Mouse (Mus musculus) neural tube, embryonic 13.5 days (tissue): ENCODE measurements around the gene Dgkh. TPM values are rescaled to one million over a fixed set of nuclear protein-coding genes. Genes with fewer than 3 reads are reported as not detected.
"Not testable (repeated sequence)": the region's sequence is repeated elsewhere in the genome, so short reads cannot be mapped to it uniquely, and the experiment has no call there.

Experiments
- ATAC-seq: fragments of 200-750 bp; cut with Nextera tagmentation; 2 replicates; pipeline ENCODE4 v1.8.0; 2017; ENCODE audit warnings: low read depth, mild to moderate bottlenecking, moderate TSS enrichment, moderate library complexity
- H3K27ac ChIP-seq: fragments of 300-500 bp; sonication (generic); replicated peaks from 2 replicates; pipeline ENCODE4 v1.5.1; 2015; ENCODE audit warnings: moderate library complexity, mild to moderate bottlenecking, inconsistent platforms
- H3K27me3 ChIP-seq: fragments of 300-500 bp; sonication (generic); 2 replicates; pipeline ENCODE4 v1.6.1; 2015; ENCODE audit warnings: mild to moderate bottlenecking, inconsistent platforms
- H3K36me3 ChIP-seq: fragments of 300-500 bp; sonication (generic); 2 replicates; pipeline ENCODE4 v1.6.1; 2015; ENCODE audit warnings: mild to moderate bottlenecking, inconsistent platforms
- H3K4me1 ChIP-seq: fragments of 300-500 bp; sonication (generic); replicated peaks from 2 replicates; pipeline ENCODE4 v1.6.1; 2015; ENCODE audit warnings: inconsistent platforms
- H3K4me2 ChIP-seq: fragments of 300-500 bp; sonication (generic); 2 replicates; pipeline ENCODE4 v1.6.1; 2015; ENCODE audit warnings: inconsistent platforms, mild to moderate bottlenecking, moderate library complexity
- H3K4me3 ChIP-seq: fragments of 300-500 bp; sonication (generic); 2 replicates; pipeline ENCODE4 v1.5.1; 2015; ENCODE audit warnings: mild to moderate bottlenecking, inconsistent platforms
- H3K9ac ChIP-seq: fragments of 300-500 bp; sonication (generic); 2 replicates; pipeline ENCODE4 v1.6.1; 2015; ENCODE audit warnings: moderate library complexity, mild to moderate bottlenecking, inconsistent platforms
- H3K9me3 ChIP-seq: fragments of 300-500 bp; sonication (generic); 2 replicates; pipeline ENCODE4 v1.6.1; 2016; ENCODE audit warnings: inconsistent platforms
- WGBS: fragments of 180-500 bp; shearing (Covaris S2); methylation state at CpG from one replicate; pipeline ENCODE4 v1.1.7; 2015; 5-methylcytosine and 5-hydroxymethylcytosine counted together
- polyA plus RNA-seq: library from polyadenylated mRNA; unstranded; fragments of >200 nt; fragmentation: Nextera tagmentation; extraction: Ambion mirVana; gene quantifications from 2 replicates; pipeline ENCODE4 v1.2.1, GENCODE M21; 2015

The Dgkh gene
- polyA plus RNA-seq, 1 experiment from 2014 or later: 16.3 TPM

DNA sequence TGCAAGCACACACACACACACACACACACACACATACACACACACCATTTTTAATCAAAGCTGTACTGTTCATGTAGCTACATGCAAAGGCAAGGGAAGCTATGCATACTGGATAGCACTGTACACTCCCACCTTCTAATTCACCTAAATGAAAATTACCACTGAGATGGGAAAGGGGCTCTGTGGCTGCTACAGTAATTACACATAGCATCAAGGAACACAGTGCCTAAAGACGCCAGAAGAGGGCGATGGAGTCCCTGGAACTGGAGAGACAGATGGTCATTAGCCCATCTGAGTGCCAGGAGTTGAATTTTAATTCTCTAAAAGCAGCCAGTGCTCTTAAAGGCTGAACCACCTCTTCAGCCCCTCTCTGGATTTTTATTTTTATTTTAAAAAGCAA lies 142.2 kb downstream of the Dgkh start:
- Histone ChIP-seq H3K27me3 (no peaks in the 10 kb centered on the region), H3K9me3 (no peaks in the 10 kb centered on the region), H3K36me3 (peaks cover 53% of the 10 kb centered on the region), H3K4me1 (no peaks in the 10 kb centered on the region), H3K9ac (no peak overlapping the region), H3K4me2 (no peak overlapping the region), H3K4me3 (no peak overlapping the region), H3K27ac (no peak overlapping the region)
- ATAC-seq: peak; percentile 50; the same call in 1 of the 2 replicates
- WGBS: 8% methylated on average over 2 of the region's 2 CpGs

DNA sequence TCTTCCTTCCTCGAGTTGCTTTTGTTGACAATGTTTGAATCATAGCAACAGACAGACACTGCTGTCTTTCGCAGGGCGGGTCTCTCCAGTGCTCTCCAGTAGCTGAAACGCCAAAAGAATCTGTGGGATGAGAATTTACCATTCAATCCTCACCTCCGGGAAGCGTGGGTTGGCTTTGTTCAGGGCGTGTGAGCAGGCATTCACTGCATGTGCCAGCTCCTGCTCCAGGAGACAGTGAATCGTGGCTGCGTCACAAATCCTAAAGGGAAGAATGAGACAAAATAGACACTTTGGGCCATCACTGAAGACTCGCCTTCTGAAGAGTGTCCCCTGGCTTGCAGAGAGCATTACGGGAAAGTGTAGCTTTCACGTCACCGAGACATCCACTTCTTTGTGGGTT lies 148.4 kb downstream of the Dgkh start:
- no peaks in the 10 kb centered on the region for H3K9me3 ChIP-seq
- H3K4me1 ChIP-seq: no peaks in the 10 kb centered on the region
- H3K27me3 ChIP-seq: no peaks in the 10 kb centered on the region
- no peak for ATAC-seq
- no peak overlapping the region for H3K4me3 ChIP-seq
- WGBS: 89% methylated on average over 13 of the region's 13 CpGs
- peaks cover 57% of the 10 kb centered on the region for H3K36me3 ChIP-seq
- H3K9ac ChIP-seq: no peak overlapping the region
- no peak overlapping the region for H3K27ac ChIP-seq
- no peak overlapping the region for H3K4me2 ChIP-seq

DNA sequence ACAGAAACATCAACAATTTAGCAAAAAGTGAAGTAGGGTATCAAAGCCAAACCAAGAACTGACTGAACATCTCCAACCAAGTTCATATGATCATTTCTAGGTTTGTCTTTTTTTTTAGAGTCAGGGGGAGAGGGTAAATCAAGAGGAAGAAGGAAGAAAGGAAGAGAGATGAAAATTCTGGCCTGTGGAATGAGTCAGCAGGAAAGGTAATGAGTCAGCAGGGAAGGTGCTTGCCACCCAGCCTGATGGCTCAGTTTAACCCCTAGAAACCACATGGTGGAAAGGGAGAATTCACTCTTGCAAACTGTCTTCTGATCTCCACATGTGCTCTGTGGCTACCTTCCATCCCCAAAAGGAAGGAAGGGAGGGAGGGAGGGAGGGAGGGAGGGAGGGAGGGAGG lies 149.4 kb downstream of the Dgkh start:
- Histone ChIP-seq H3K9me3 (no peaks in the 10 kb centered on the region), H3K9ac (no peak overlapping the region), H3K4me3 (no peak overlapping the region), H3K27ac (no peak overlapping the region), H3K4me2 (no peak overlapping the region), H3K4me1 (no peaks in the 10 kb centered on the region), H3K36me3 (peaks cover 54% of the 10 kb centered on the region), H3K27me3 (no peaks in the 10 kb centered on the region)
- ATAC-seq: no peak

DNA sequence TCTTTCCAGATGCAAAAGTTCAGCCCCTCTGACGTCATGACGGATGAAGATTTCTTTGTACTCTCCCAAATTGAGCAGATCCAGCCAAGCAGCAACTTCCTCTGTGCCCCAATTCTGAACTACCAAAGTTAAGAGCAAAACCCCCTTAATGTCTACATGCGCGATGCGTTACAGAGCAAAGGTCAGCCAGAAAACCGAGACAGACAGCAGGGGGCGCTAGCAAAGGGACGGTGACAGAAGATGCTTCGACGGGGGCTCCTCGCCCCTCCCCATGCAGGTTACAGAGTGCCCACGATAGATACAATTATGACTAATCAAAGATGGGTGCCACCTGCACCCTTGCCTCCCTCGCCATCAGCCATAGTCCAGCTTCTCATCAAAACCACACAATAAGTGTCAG lies 156.7 kb downstream of the Dgkh start:
- Histone ChIP-seq H3K4me2 (no peak overlapping the region), H3K4me3 (no peak overlapping the region), H3K9ac (no peak overlapping the region), H3K27me3 (no peaks in the 10 kb centered on the region), H3K36me3 (peaks cover 43% of the 10 kb centered on the region), H3K27ac (no peak overlapping the region), H3K9me3 (no peaks in the 10 kb centered on the region), H3K4me1 (no peaks in the 10 kb centered on the region)
- no peak for ATAC-seq
- 79% methylated on average over 13 of the region's 13 CpGs for WGBS

DNA sequence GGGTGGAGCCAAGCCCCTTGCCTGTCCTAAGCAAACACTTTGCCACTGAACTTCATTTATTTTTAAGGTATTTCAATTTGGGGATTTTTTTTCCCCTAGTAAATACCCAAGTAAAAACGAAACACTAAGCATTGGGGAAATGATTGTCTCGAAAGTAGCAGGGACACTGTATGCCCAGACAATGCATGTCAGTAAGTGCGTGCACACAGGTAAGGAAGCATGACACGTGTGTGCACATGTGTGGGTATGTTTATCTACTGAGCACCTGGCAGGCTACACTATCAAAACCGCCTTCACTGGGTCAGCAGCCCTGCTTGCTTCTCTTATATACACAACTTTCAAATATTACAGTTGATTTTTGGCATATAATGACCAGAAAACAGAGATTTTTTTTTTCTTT lies 164.2 kb downstream of the Dgkh start:
- peaks cover 28% of the 10 kb centered on the region for H3K36me3 ChIP-seq
- 0 out of 2 replicates have a peak, but pooled peaks cover 7% of the 10 kb centered on the region for H3K4me1 ChIP-seq
- 91% methylated on average over 5 of the region's 5 CpGs for WGBS
- ATAC-seq: no peak
- no peak overlapping the region for H3K27ac ChIP-seq
- no peak overlapping the region for H3K9ac ChIP-seq
- H3K4me2 ChIP-seq: no peak overlapping the region
- H3K9me3 ChIP-seq: no peaks in the 10 kb centered on the region
- no peaks in the 10 kb centered on the region for H3K27me3 ChIP-seq
- no peak overlapping the region for H3K4me3 ChIP-seq

DNA sequence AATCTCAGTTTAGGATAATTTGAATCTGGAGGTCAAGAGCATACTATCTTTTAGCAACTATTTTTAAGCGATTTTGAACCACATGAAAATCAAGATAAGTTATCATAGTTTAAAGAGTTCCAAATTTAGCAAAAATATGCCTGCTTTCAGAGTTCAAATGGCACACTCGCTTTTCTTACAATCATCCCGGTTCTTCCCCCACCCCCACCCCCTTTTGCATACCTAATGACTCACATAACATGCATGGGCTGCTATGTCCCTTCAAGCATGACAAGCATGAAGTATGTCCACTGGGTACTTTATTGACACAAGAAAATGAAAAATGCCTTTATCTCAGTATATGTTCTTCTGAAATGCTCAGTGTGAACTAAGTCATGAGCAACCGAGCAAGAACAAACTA lies 166.1 kb downstream of the Dgkh start:
- Histone ChIP-seq H3K4me3 (no peak overlapping the region), H3K27ac (no peak overlapping the region), H3K9ac (no peak overlapping the region), H3K9me3 (no peaks in the 10 kb centered on the region), H3K36me3 (peaks cover 18% of the 10 kb centered on the region; the same call in 1 of the 2 replicates), H3K27me3 (no peaks in the 10 kb centered on the region), H3K4me2 (no peak overlapping the region), H3K4me1 (0 out of 2 replicates have a peak, but pooled peaks cover 14% of the 10 kb centered on the region)
- 75% methylated on average over 4 of the region's 4 CpGs for WGBS
- ATAC-seq: no peak

DNA sequence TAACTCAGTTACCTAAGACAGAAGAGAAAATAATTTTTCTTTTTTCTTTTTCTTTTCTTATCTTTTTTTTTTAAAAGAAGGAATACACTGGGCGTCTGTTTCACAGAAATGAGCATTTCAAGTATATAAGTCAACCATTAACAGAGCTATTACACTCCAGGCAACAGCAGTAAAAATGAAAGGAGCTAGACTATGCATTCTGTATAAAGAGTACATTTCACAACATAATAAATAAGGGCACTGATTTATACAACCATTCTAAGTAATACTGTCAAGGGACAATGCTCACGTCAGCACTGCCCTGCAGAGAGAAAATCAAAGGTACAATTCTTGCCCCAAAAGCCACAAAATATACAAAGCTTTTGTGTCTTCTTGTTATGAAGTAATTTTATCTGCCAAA lies 168.3 kb downstream of the Dgkh start:
- Histone ChIP-seq H3K36me3 (peaks cover 15% of the 10 kb centered on the region; the same call in 1 of the 2 replicates), H3K27ac (no peak overlapping the region), H3K4me1 (0 out of 2 replicates have a peak, but pooled peaks cover 14% of the 10 kb centered on the region), H3K4me2 (no peak overlapping the region), H3K9me3 (no peaks in the 10 kb centered on the region), H3K27me3 (no peaks in the 10 kb centered on the region), H3K9ac (no peak overlapping the region), H3K4me3 (no peak overlapping the region)
- no peak for ATAC-seq
- 28% methylated on average over 2 of the region's 2 CpGs for WGBS

DNA sequence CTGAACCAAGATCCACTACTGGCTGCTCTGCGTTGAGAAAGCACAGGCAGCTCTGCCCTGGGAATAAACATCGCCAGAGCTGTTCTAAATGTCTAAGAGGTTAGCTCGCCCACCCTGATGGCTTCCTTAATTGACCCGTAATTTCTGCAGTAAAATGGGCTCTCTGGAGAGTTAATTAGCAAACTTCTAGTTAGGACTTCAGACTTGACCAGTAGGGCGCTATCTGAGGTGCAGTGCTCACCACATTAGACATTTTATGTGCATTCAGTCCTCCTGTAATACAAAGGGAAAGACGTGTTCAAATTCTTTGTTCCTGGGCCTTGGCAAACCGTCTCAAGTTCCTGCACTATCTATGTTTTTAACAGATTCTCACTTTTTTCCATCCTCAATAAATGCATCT lies 169.4 kb downstream of the Dgkh start:
- 0 out of 2 replicates have a peak, but pooled peaks cover 14% of the 10 kb centered on the region for H3K4me1 ChIP-seq
- H3K9me3 ChIP-seq: no peaks in the 10 kb centered on the region
- no peak overlapping the region for H3K9ac ChIP-seq
- H3K4me3 ChIP-seq: no peak overlapping the region
- ATAC-seq: no peak
- no peak overlapping the region for H3K27ac ChIP-seq
- no peaks in the 10 kb centered on the region for H3K27me3 ChIP-seq
- H3K36me3 ChIP-seq: peaks cover 15% of the 10 kb centered on the region
- 31% methylated on average over 7 of the region's 7 CpGs for WGBS
- H3K4me2 ChIP-seq: no peak overlapping the region

DNA sequence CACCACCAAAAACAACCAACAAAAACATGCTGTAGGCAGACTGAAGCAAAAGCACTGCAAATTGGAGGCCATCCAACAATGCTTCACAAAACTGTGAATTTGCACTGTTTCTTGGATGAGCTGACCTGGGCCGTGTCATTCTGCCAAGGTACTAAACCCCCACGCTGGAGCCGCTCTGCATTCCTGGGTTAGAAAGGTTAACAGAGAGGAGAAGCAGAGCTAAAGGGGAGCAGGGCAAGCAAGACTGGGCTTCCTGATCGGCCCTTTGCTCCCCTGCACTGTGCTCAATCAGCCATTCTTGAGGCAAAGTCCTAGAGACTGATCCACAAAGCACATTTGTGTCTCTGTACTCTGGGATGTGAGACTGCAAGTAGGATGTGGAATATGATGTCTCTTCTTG lies 170.5 kb downstream of the Dgkh start:
- H3K4me1 ChIP-seq: 0 out of 2 replicates have a peak, but pooled peaks cover 14% of the 10 kb centered on the region
- WGBS: 86% methylated on average over 4 of the region's 4 CpGs
- H3K27me3 ChIP-seq: no peaks in the 10 kb centered on the region

DNA sequence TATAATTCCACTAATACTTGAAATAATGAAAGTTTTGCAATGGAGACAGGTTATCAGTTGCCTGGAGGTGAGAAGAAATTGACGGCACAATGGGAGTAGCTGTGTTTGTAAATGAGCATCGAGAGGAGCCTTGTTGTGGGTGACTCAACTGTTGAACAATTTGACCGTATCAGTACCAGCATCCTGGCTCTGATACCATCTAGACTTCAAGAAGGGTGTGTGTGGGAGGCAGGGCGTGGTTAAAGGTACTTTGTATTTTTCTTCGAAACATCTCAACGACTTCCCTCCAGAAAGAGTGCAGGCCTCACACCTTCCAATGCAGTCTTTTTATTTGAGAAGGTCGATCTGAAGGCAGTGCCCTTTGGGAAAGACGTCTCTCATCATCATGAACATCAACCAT lies 173.5 kb downstream of the Dgkh start:
- 0 out of 2 replicates have a peak, but pooled peaks cover 10% of the 10 kb centered on the region for H3K4me1 ChIP-seq
- WGBS: 91% methylated on average over 8 of the region's 8 CpGs
- H3K4me2 ChIP-seq: no peak overlapping the region
- H3K36me3 ChIP-seq: peaks cover 4% of the 10 kb centered on the region; the same call in 1 of the 2 replicates
- no peak for ATAC-seq
- H3K4me3 ChIP-seq: no peak overlapping the region
- no peaks in the 10 kb centered on the region for H3K9me3 ChIP-seq
- H3K27me3 ChIP-seq: no peaks in the 10 kb centered on the region
- no peak overlapping the region for H3K9ac ChIP-seq
- H3K27ac ChIP-seq: no peak overlapping the region

More for the DNA sequence above, 170.5 kb downstream of the Dgkh start:
- Histone ChIP-seq H3K27ac (no peak overlapping the region), H3K4me3 (no peak overlapping the region), H3K4me2 (no peak overlapping the region), H3K36me3 (peaks cover 4% of the 10 kb centered on the region; the same call in 1 of the 2 replicates), H3K9me3 (no peaks in the 10 kb centered on the region), H3K9ac (no peak overlapping the region)
- ATAC-seq: no peak

DNA sequence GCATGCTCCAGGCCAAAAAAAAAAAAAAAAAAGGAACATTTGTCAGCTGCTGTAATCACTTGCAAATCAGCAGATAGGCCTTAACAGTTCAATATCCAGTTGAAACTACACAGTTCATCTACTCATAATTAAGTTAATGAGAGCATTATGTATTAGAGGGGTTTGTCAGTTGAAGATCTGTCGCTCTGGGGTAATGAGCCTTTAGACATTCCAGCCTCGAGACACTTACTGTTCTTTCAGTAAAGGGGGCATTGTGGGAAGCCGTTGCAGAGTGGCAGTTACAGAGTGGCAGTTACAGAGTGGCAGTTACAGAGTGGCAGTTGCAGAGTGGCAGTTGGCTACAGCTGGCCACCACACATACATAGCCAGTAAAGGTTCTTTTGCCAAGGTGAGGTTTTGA lies 177.7 kb downstream of the Dgkh start:
- not testable (repeated sequence) for H3K27ac ChIP-seq, ATAC-seq
- WGBS: 65% methylated on average over 3 of the region's 3 CpGs

DNA sequence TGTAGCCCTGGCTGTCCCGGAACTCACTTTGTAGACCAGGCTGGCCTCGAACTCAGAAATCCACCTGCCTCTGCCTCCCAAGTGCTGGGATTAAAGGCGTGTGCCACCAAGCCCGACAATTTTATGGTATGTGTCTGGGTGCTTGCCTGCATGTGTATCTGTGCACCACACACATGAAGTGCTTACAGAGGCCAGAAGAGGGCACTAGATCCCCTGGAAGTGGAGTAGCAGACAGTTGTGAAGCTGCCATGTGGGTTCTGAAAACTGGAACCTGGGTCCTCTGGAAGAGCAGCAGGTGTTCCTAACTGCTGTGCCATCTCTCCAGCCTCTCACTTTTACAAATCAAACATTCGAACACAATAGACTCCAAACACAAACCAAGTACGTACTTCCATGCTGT lies 178.9 kb downstream of the Dgkh start:
- ATAC-seq: no peak
- peaks cover 3% of the 10 kb centered on the region; the same call in 1 of the 2 replicates for H3K36me3 ChIP-seq
- 95% methylated on average over 6 of the region's 6 CpGs for WGBS

More for the DNA sequence above, 177.7 kb downstream of the Dgkh start:
- not testable (repeated sequence) for H3K27me3 ChIP-seq, H3K4me1 ChIP-seq, H3K4me2 ChIP-seq, H3K4me3 ChIP-seq, H3K9me3 ChIP-seq, H3K36me3 ChIP-seq, H3K9ac ChIP-seq

DNA sequence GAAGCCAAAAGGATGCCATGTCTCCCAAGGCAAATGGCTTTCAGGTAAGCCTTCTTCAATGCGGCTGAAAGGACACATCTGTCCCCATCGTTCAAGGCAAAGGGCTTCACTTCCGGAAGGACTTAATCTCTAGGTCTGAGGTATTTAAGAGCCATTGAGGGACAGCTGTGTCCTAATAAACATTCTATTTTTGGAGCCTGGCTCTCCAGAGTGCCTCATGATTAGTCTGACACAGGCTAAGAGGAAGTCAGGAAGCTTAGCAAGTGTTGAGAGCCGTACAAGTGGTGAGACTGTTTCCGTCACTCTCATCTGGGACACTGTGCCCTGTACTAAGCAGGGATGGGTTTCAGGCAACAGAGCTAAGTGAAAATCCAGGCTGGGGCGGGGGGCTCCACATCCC lies 183.8 kb downstream of the Dgkh start:
- Histone ChIP-seq H3K27me3 (no peaks in the 10 kb centered on the region), H3K9me3 (no peaks in the 10 kb centered on the region), H3K4me2 (no peak overlapping the region), H3K36me3 (no peaks in the 10 kb centered on the region), H3K4me1 (no peaks in the 10 kb centered on the region), H3K4me3 (no peak overlapping the region), H3K27ac (no peak overlapping the region), H3K9ac (no peak overlapping the region)
- 87% methylated on average over 6 of the region's 6 CpGs for WGBS
- no peak for ATAC-seq

More for the DNA sequence above, 178.9 kb downstream of the Dgkh start:
- no peak overlapping the region for H3K4me3 ChIP-seq
- no peak overlapping the region for H3K27ac ChIP-seq
- no peaks in the 10 kb centered on the region for H3K27me3 ChIP-seq
- H3K9me3 ChIP-seq: no peaks in the 10 kb centered on the region
- no peak overlapping the region for H3K9ac ChIP-seq
- H3K4me2 ChIP-seq: no peak overlapping the region
- H3K4me1 ChIP-seq: no peaks in the 10 kb centered on the region
